Mouse (Mus musculus) C2C12 (cell line): ENCODE measurements around the gene Gm14288.
"Not testable (repeated sequence)": the region's sequence is repeated elsewhere in the genome, so short reads cannot be mapped to it uniquely, and the experiment has no call there.

Experiments used
- CEBPB ChIP-seq: IDR thresholded peaks from one replicate; pipeline ENCODE4 v1.6.1; 2011; ENCODE audit warnings: low read depth, mild to moderate bottlenecking, control low read depth, moderate library complexity
- CTCF ChIP-seq: IDR thresholded peaks from one replicate; pipeline ENCODE4 v1.5.1; 2011; ENCODE audit not compliant: control insufficient read depth, insufficient read depth, insufficient read length
- FOSL1 ChIP-seq: IDR thresholded peaks from one replicate; pipeline ENCODE4 v1.8.0; 2011; ENCODE audit warnings: mild to moderate bottlenecking, low read length; ENCODE audit not compliant: poor library complexity, insufficient read depth, severe bottlenecking
- MAX ChIP-seq: IDR thresholded peaks from one replicate; pipeline ENCODE4 v1.6.1; 2011; ENCODE audit warnings: mild to moderate bottlenecking, control low read depth
- MYOD1 ChIP-seq: IDR thresholded peaks from one replicate; pipeline ENCODE4 v1.6.1; 2011; ENCODE audit warnings: low read depth; ENCODE audit not compliant: control insufficient read depth, insufficient read length
- MYOG ChIP-seq: IDR thresholded peaks from one replicate; pipeline ENCODE4 v1.6.1; 2011; ENCODE audit not compliant: control insufficient read depth, insufficient read length; ENCODE audit errors: extremely low read depth
- USF1 ChIP-seq: IDR thresholded peaks from one replicate; pipeline ENCODE4 v1.6.1; 2011; ENCODE audit warnings: low read depth, mild to moderate bottlenecking, control low read depth, moderate library complexity

- not testable (repeated sequence) for TF ChIP-seq CTCF, USF1, MYOG, MYOD1, MAX, CEBPB, FOSL1
These were observed 59.7 kb downstream of the Gm14288 start, which contains the start of gene Gm2007 for GRCm38 (mm10) chr2:175741237-175741636.
